Mouse (Mus musculus): Measurements from ENCODE around the gene Zfp346. TPM values are rescaled to one million over a fixed set of nuclear protein-coding genes. Genes with fewer than 3 reads are reported as not detected.
"Not testable (repeated sequence)": the region's sequence is repeated elsewhere in the genome, so short reads cannot be mapped to it uniquely, and the experiment has no call there.

Gene Zfp346
- 44.7 and 45.0 TPM in 2 replicates for total RNA-seq (2021)
- long read RNA-seq, experiment 1, transcript Zfp346-201 (7 exons, 3,333 nt): major isoform, 5 of 27 reads
- long read RNA-seq, experiment 1, partial matches to known transcripts: 0 of 27 reads
- long read RNA-seq, experiment 1, other reads (novel, unspliced or antisense): 21 of 27 reads
- long read RNA-seq, experiment 2, partial matches to known transcripts: 0 of 16 reads
- long read RNA-seq, experiment 2, other reads (novel, unspliced or antisense): 10 of 16 reads

DNA sequence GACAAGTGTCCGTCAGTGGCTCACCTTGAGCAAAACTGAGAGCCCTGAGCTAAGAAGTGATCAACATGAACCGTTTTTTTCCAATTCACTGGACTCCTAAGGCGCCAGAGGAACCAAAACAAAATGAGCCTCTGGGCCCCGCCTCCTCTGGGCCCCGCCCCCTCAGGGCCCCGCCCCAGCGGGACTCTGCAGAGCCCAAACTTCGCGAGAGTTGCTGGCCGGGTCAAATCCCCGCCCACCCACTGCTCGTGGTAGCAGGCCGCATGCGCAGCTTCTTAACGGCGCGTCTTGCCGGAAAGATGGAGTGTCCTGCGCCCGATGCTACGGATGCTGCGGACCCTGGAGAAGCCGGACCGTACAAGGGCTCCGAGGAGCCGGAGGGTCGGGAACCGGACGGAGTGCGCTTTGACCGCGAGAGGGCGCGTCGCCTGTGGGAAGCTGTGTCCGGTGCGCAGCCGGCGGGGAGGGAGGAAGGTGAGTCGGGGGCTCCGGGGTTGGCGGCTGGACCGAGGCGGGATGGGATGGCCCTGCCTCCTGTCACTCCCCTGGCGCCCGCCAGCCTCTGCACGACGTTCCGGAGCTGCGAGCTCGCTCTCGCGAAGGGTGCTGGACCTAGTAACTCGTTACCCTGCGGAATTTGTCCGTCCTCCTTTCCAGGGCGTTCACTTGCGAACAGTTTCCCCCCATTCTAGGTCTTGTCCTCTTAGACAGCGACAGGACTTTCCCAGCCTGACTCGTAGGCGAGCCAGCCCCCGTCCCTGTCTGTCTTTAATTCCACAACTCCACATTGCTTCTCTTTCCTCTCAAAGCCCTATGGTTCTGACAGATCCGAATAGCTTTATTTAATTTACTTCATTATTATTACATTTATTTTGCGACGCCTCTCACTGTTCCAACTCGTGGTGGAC lies at the start of gene Zfp346:
Gene Zfp346, plus strand, starts transcription at position 267 of the 908 bp plus-strand sequence.
- DNase-seq: peak; percentile 99

GRCm38 (mm10) chr13:55058042-55058441 lies 47.1 kb upstream of the Zfp346 start:
- peak; percentile 33 for DNase-seq

DNA sequence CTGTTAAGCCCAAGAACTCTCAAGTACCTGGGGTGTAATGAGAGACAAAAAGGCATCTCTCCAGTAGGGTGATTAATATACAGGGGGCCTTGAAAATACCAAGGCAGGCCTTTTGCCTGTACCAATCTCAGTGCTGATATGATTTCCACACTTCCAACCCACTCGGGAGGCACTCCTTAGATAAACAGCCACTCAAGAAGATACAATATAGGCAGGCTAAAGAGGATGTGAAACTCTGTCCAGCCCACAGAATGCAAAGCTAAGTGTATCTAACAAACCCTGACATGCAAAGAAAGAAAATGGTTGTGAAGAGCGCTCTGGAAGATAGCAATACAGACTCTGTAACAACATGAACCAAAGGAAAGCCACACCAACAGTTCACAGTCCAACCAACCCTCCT lies 41.8 kb upstream of the Zfp346 start:
- DNase-seq: no peak

DNA sequence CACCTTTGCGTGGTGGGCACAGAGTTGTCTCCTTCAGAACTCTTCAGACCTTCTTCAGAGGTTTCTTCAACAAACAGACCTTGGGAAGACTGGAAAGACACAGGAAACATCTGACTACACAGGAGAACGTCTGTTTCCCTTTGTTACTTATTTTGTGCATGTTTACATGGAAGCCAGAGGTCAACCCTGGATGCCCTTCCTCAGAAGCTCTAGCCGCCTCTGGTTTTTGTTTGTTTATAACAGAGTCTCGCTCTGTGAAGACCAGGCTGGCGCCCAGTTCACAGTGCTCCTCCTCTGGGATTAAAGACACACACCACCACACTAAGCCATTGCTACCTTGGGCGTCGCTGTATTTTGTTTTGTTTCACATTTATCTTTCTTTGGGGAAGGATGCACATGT lies 35.4 kb upstream of the Zfp346 start:
- DNase-seq: no peak

- DNase-seq: peak; percentile 6
Observed at GRCm38 (mm10) chr13:55071322-55071721, 33.8 kb upstream of the Zfp346 start.

- DNase-seq: no peak
Observed at GRCm38 (mm10) chr13:55075597-55075996, 29.5 kb upstream of the Zfp346 start.

DNA sequence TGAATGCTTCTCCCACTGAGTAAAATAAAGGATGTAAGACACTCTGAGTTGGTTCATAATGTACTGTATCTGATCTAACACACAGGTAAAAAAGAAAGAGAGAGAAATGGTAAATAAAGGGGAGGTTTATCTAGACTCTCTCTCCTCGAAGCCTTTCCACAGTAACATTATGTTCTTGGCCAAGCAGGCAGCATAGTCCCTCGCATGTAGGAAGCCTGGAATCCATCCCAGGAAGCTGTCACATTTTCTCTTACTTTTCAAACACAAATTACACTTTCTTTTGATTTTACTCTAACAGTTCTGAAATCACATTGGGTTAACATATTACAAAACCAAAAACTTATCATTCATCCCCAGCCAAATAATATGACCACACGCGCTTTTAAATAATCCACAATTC lies 12.5 kb upstream of the Zfp346 start:
- no peak for DNase-seq

- not testable (repeated sequence) for DNase-seq
Observed at GRCm38 (mm10) chr13:55097841-55098240, 7.3 kb upstream of the Zfp346 start.

DNA sequence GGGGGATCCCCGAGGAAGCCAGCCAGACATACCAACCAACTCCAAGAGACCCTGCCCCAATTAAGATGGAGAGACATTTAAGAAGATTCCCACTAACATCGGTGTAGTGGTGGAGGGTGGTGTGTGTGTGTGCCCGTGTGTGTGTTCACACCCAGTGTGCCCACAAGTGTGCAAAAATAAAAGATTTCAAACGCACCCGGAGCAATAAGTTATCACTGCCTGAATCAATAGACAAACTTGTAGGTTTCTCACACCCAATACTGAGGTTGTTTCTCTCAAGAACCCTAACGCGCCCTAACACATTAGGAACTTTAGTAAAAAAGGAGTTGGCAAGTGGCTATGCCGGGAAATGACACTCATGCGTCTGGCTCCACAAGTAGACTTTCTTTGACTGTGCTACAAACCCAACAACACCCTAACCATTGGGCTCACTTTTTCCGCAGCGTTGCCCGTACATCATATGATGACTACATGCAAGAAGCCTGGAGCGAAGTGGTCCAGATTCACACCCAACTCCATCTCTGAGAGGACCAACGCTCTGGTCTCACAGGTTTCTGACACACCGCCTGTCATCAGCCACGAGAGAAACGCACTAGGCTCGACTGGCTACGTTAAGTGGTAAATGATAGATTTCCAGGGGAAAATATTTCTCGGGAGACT lies 5.9 kb upstream of the Zfp346 start:
- DNase-seq: peak; percentile 40

DNA sequence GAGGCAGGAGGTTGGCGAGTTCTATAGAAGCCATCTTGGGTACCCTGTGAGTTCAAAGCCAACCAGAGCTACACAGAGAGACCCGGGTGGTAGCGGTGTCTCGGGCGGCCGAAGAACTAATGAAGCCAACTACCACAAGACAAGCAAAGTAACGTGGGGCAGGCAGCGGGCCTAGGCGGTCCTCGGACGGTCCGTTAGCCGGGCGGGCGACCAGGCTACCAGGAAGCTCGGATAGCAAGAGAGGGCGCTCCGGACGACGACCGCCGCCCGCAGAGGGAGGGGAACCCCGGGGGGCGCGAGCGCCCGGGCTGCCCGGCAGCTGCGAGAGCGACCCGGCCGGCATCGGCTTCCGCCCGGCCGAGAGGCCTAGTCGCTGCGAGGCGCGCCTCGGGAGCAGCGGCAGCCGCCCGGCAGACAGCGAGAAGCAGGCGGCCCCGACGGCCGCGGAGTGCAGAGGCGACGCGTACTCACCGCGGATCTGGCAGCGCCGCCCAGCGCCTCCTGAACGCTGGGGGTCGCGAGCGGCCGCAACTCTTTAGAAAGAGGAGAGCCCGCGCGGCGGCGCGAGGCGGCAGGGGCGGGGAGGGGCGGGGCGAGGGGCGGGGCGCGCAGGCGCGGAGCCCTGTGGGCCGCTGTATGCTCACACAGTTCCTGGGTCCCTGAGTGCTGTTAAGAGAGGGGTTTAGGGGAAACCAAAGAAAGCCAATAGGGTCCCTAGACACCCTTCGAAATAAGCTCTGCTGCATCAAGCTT lies 5.2 kb upstream of the Zfp346 start, which contains the start of gene Uimc1:
Gene Uimc1, minus strand, starts transcription at position 575 of the 753 bp plus-strand sequence.
- peak; percentile 92 for DNase-seq

DNA sequence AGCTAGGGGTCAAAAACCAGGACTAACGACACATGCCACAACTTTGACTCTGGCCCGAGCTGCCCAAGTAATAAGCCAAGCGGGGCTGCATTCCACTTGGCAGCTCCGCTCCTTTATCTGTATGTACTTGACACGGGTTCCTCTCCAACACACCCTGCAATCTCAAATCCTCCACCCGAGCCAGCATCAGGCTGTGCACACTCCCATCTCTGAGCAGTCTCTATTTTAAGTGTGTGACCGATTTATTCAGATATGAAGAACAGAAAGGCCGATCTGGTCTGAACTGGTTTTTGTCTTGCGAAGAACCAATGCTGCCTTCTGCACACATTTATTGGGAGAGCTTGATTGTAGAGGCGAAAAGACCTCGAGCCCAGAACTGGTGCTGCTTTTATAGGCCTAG lies 3.5 kb upstream of the Zfp346 start:
- DNase-seq: no peak

DNA sequence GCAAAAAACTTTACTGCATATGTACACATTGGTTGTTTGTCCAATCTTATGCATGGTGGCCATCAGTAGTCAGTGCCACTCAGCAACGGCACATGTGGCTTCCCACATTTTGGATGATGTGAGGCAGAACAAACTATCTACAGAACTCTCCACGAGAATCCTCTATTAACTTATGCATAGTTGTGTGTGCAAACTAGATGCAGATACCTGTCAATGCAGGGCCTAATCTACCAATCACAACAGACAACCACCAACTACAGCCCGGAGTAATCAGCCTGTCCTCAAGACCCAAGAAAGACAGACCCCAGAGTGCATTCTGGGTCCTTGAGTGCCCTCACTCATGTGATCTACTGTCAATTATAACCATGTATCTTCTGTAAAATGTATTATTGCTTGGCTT lies 2.7 kb upstream of the Zfp346 start:
- no peak for DNase-seq

GRCm38 (mm10) chr13:55103351-55103750 lies 1.8 kb upstream of the Zfp346 start:
- no peak for DNase-seq

- DNase-seq: peak; percentile 75
Observed at GRCm38 (mm10) chr13:55105953-55106691, 1.0 kb downstream of the Zfp346 start.

DNA sequence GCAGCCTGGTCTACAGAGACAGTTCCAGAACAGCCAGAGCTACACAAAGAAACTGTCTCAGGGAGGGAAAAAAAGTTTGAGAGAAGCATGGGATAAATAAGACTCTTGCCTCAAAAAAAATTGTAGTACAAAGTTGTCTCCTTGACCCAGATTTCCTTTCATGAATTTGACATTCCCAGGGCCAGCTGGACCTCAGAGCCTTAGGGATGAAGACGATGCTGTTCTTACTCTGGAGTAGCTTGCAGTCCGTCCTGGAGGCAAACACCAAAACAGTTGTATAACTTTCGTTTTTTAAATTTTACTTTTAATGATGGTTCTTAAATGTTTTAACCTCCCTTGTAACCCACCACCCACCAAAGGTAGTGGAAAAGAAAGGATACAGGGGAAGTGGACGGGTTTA lies 2.0 kb downstream of the Zfp346 start:
- DNase-seq: no peak

DNA sequence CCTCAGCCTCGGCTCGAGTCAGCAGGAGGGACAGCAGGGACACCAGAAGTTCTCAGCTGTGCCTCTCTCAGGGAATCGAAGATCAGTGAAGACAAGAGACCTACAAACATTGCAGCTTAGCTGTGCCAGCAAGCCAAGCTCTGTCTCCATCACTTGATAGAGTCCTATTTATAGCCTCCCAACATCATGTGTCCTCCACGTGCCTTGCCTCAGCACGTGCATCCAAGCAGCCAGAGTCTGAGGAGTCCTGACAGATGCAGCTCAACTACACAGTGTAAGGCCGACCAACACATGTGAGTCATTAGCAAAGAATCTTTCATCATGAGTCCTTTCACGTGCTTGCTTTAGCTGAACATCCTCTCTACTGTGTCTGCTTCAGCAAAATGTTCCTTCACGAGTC lies 2.6 kb downstream of the Zfp346 start:
- peak; percentile 81 for DNase-seq

- DNase-seq: no peak
Observed at GRCm38 (mm10) chr13:55114375-55114774, 9.3 kb downstream of the Zfp346 start.

DNA sequence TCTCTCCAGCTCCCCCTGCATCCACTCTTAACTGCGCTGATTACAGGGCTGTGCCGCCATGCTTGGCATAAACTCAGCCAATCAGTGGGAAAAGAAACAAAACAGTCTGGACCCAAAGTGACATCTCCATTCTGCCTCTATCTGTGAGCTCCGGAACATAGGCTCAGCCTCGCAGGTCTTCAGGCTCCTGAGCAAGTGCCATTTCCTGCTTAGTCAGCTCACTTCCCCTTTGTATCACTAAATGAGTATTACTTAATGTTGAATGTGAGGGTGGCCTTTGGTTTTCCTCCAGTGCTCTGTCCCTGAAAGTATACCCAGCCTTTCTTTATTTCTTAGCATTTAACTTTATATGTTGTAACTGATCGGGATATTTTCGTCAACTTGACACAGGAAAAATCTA lies 19.8 kb downstream of the Zfp346 start:
- no peak for DNase-seq

GRCm38 (mm10) chr13:55133448-55133847 lies 28.3 kb downstream of the Zfp346 start, which contains the start of gene Gm17617:
Gm17617 (minus strand) TSS chr13:55133548.
- no peak for DNase-seq

GRCm38 (mm10) chr13:55135382-55135781 lies 30.3 kb downstream of the Zfp346 start:
- DNase-seq: peak; percentile 49

GRCm38 (mm10) chr13:55140271-55140670 lies 35.2 kb downstream of the Zfp346 start:
- DNase-seq: no peak
